ENCODE assay signal across 19 mouse cellular contexts in the genomic region with DNA sequence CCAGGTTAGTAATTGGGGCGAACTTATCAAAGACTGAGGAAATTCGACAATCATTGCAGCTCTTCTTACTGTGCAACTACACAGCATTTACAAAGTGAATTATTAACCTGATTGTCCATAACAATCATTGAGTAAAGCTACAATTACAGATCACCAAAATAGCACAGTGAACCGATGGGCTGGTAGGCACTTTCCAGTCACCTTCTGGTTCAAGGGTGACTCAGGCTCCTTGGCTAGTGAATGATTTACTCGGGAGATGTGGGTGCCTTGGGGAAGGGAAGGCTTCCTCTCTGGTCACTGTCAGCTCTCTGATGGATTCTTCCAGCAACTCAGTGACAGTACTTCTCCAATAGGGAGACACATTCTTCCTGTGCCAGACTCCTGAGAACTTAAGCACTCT.
A peak's percentile ranks its signal among the peaks of the same experiment; 100 is the strongest.
DNase-seq lines count a peak whose midpoint lies in the region; ATAC-seq and TF ChIP-seq lines count a peak whose summit lies in the region.
"Had no signal": no experiment of that assay in that cellular context is flagged by ENCODE, and none has a peak within 500 bp of the region (broad histone marks: within the 10 kb centered on the region; RNA-seq: fewer than 3 reads in every experiment).

No protein-coding gene starts in this region.

- H3K9ac ChIP-seq in intestine, postnatal 0 days (ENCODE audit: low read depth, low read length) = no peak overlapping the region
- H3K9ac ChIP-seq: hindbrain, embryonic 12.5 days; midbrain, embryonic 12.5 days; stomach, embryonic 15.5 days had no signal

- no peak for DNase-seq in left cerebral cortex, adult 2 months (ENCODE audit: extremely low spot score in 1 of 2, low spot score in 2 of 2)
- no peak for DNase-seq in left cerebral cortex, postnatal 25 days (ENCODE audit: low spot score in 2 of 2)
- DNase-seq in large intestine, adult 2 months (ENCODE audit: low read depth, low spot score) = peak; percentile 58
- DNase-seq in yolk sac, embryonic 10.5 days (ENCODE audit: low spot score) = peak; percentile 44
- DNase-seq in hindbrain, embryonic 10.5 days (ENCODE audit: low spot score) = no peak
- no peak for DNase-seq in layer of hippocampus, postnatal 14 days (ENCODE audit: low spot score in 2 of 2)
- DNase-seq: adrenal gland, postnatal 10 days; cerebellum, adult 8-10 months; embryo, embryonic 11 days; heart, adult 18-20 months; spleen, adult 18-20 months; thymus, postnatal 14 days had no signal

- no peaks in the 10 kb centered on the region for H3K36me3 ChIP-seq in intestine, postnatal 0 days (ENCODE audit: control insufficient read depth, insufficient read depth)
- H3K36me3 ChIP-seq in hindbrain, embryonic 10.5 days = peaks cover 4% of the 10 kb centered on the region; the same call in 1 of the 2 replicates
- H3K36me3 ChIP-seq: stomach, embryonic 15.5 days had no signal

- no peaks in the 10 kb centered on the region for H3K9me3 ChIP-seq in intestine, postnatal 0 days (ENCODE audit: control insufficient read depth)
- no peaks in the 10 kb centered on the region for H3K9me3 ChIP-seq in hindbrain, embryonic 10.5 days
- H3K9me3 ChIP-seq: G1E; hindbrain, embryonic 12.5 days; midbrain, embryonic 12.5 days; stomach, embryonic 15.5 days had no signal

- H3K27me3 ChIP-seq in intestine, postnatal 0 days (replicated peaks; ENCODE audit: control insufficient read depth, insufficient read depth, low read length) = no peaks in the 10 kb centered on the region
- H3K27me3 ChIP-seq in hindbrain, embryonic 10.5 days (ENCODE audit: insufficient read depth, poor library complexity, severe bottlenecking) = no peaks in the 10 kb centered on the region
- H3K27me3 ChIP-seq: hindbrain, embryonic 12.5 days; midbrain, embryonic 12.5 days; stomach, embryonic 15.5 days had no signal

- 29% methylated on average over 4 of the region's 4 CpGs for WGBS in intestine, postnatal 0 days
- WGBS in large intestine, adult 2 months = 33% methylated on average over 4 of the region's 4 CpGs
- WGBS in hindbrain, embryonic 10.5 days = 89% methylated on average over 4 of the region's 4 CpGs

- no peak for TF ChIP-seq CTCF in left cerebral cortex, adult 2 months (IDR thresholded peaks at IDR 0.05)
- TF ChIP-seq CTCF in intestine, postnatal 0 days (IDR thresholded peaks at IDR 0.05; ENCODE audit: low read depth) = no peak

- peaks cover 20% of the 10 kb centered on the region for H3K4me1 ChIP-seq in intestine, postnatal 0 days (replicated peaks; ENCODE audit: control insufficient read depth, insufficient read depth, low read length)
- peaks cover 16% of the 10 kb centered on the region for H3K4me1 ChIP-seq in hindbrain, embryonic 10.5 days (replicated peaks)

- no peak overlapping the region; the same call in 1 of the 2 replicates for H3K4me2 ChIP-seq in intestine, postnatal 0 days (replicated peaks; ENCODE audit: low read depth)
- H3K4me2 ChIP-seq: hindbrain, embryonic 12.5 days; midbrain, embryonic 12.5 days; stomach, embryonic 15.5 days had no signal

- H3K4me3 ChIP-seq in left cerebral cortex, adult 2 months = no peak overlapping the region
- no peak overlapping the region for H3K4me3 ChIP-seq in intestine, postnatal 0 days (ENCODE audit: low read depth, low read length)
- H3K4me3 ChIP-seq in hindbrain, embryonic 10.5 days = no peak overlapping the region
- H3K4me3 ChIP-seq: erythroblast, embryonic 14.5 days; hindbrain, embryonic 12.5 days; midbrain, embryonic 12.5 days; myocyte; stomach, embryonic 15.5 days had no signal

- peak; percentile 92 for ATAC-seq in intestine, postnatal 0 days

- intact Hi-C loops in left cerebral cortex, adult 2 months (cut with DNase I) = no loop called here
- intact Hi-C loops in left cerebral cortex, postnatal 25 days (cut with DNase I) = loop anchor here (5.0 kb wide), 1 partner anchor 1716 kb away; no protein-coding TSS in a partner anchor

- peak overlapping the region; percentile 91 for H3K27ac ChIP-seq in left cerebral cortex, adult 2 months
- H3K27ac ChIP-seq in intestine, postnatal 0 days (ENCODE audit: low read depth, low read length) = peak overlapping the region; percentile 75
- no peak overlapping the region for H3K27ac ChIP-seq in hindbrain, embryonic 10.5 days
- H3K27ac ChIP-seq: hindbrain, embryonic 12.5 days; midbrain, embryonic 12.5 days; stomach, embryonic 15.5 days had no signal

Comparison
In these comparisons a context has a peak if more than half of its experiments do, and no peak if none do; other contexts are left out.
1. DNase-seq: peak in large intestine, adult 2 months (single experiment) and yolk sac, embryonic 10.5 days (single experiment); none in left cerebral cortex, adult 2 months (0 of 2), left cerebral cortex, postnatal 25 days (0 of 2), hindbrain, embryonic 10.5 days (single experiment) and layer of hippocampus, postnatal 14 days (0 of 2).